In genomic region chr13:41339653-41340351, GRCm38 (mm10) we compare ENCODE assay signal across 8 mouse cellular contexts.
DNase-seq lines count a peak whose midpoint lies in the region; ATAC-seq lines count a peak whose summit lies in the region.

No protein-coding gene starts in this region.

- 68% methylated on average over 22 of the region's 22 CpGs for WGBS in kidney, embryonic 16.5 days
- 45% methylated on average over 22 of the region's 22 CpGs for WGBS in limb, embryonic 15.5 days
- 66% methylated on average over 22 of the region's 22 CpGs for whole genome bisulfite sequencing in stomach, embryonic 15.5 days

- no peak for ATAC-seq in kidney, embryonic 16.5 days (ENCODE audit: low FRiP score, low TSS enrichment)
- peak; percentile 64 for ATAC-seq in limb, embryonic 15.5 days (ENCODE audit: insufficient number of reproducible peaks, low FRiP score, low TSS enrichment, low read depth)
- ATAC-seq in stomach, embryonic 15.5 days (ENCODE audit: insufficient read depth, low FRiP score, low read depth), result no peak
- ATAC-seq in monocyte, adult 5-6 weeks (replicated peaks; ENCODE audit: insufficient number of reproducible peaks, low FRiP score, low TSS enrichment, poor library complexity, severe bottlenecking), result no peak

- H3K36me3 ChIP-seq in kidney, embryonic 16.5 days (ENCODE audit: insufficient read depth, low read length), result peaks cover 21% of the 10 kb centered on the region; the same call in 1 of the 2 replicates
- peaks cover 17% of the 10 kb centered on the region for H3K36me3 ChIP-seq in limb, embryonic 15.5 days
- H3K36me3 ChIP-seq in stomach, embryonic 15.5 days, result peaks cover 3% of the 10 kb centered on the region; the same call in 1 of the 2 replicates

- no peaks in the 10 kb centered on the region for H3K9me3 ChIP-seq in kidney, embryonic 16.5 days (ENCODE audit: low read length)
- H3K9me3 ChIP-seq in limb, embryonic 15.5 days, result no peaks in the 10 kb centered on the region
- H3K9me3 ChIP-seq in stomach, embryonic 15.5 days, result no peaks in the 10 kb centered on the region

- peaks cover 51% of the 10 kb centered on the region for H3K4me1 ChIP-seq in brown adipose tissue, adult 24 weeks (ENCODE audit: control insufficient read depth, insufficient read depth, insufficient read length, low read length)
- H3K4me1 ChIP-seq in kidney, embryonic 16.5 days (ENCODE audit: insufficient read depth, low read length), result peaks cover 63% of the 10 kb centered on the region
- H3K4me1 ChIP-seq in limb, embryonic 15.5 days, result peaks cover 32% of the 10 kb centered on the region
- peaks cover 12% of the 10 kb centered on the region for H3K4me1 ChIP-seq in stomach, embryonic 15.5 days

- DNase-seq in adrenal gland, postnatal 10 days, result peak; percentile 33
- DNase-seq in adrenal gland, postnatal 25 days, result no peak
- peak; percentile 63 to 72 for DNase-seq in heart, adult 9 months (ENCODE audit: low spot score in 2 of 2)

- H3K9ac ChIP-seq in kidney, embryonic 16.5 days (replicated peaks; ENCODE audit: low read length), result no peak overlapping the region
- H3K9ac ChIP-seq in limb, embryonic 15.5 days, result no peak overlapping the region
- H3K9ac ChIP-seq in stomach, embryonic 15.5 days, result no peak overlapping the region

- no peak overlapping the region for H3K4me2 ChIP-seq in kidney, embryonic 16.5 days (replicated peaks; ENCODE audit: low read depth, low read length)
- peak overlapping the region; percentile 19; the same call in 1 of the 2 replicates for H3K4me2 ChIP-seq in limb, embryonic 15.5 days
- peak overlapping the region; percentile 8; the same call in 1 of the 2 replicates for H3K4me2 ChIP-seq in stomach, embryonic 15.5 days

- peak overlapping the region; percentile 72 for H3K27ac ChIP-seq in brown adipose tissue, adult 24 weeks (replicated peaks; ENCODE audit: low read depth, low read length)
- peak overlapping the region; percentile 67 for H3K27ac ChIP-seq in kidney, embryonic 16.5 days (ENCODE audit: low read length)
- peak overlapping the region; percentile 75 for H3K27ac ChIP-seq in limb, embryonic 15.5 days
- peak overlapping the region; percentile 67 for H3K27ac ChIP-seq in stomach, embryonic 15.5 days

- no peak overlapping the region for H3K4me3 ChIP-seq in brown adipose tissue, adult 24 weeks (ENCODE audit: insufficient read depth, low read depth, low read length)
- no peak overlapping the region for H3K4me3 ChIP-seq in kidney, embryonic 16.5 days (ENCODE audit: low read length)
- H3K4me3 ChIP-seq in limb, embryonic 15.5 days, result no peak overlapping the region
- no peak overlapping the region for H3K4me3 ChIP-seq in stomach, embryonic 15.5 days (replicated peaks)

- H3K27me3 ChIP-seq in kidney, embryonic 16.5 days (ENCODE audit: insufficient read depth, low read length), result no peaks in the 10 kb centered on the region
- H3K27me3 ChIP-seq in limb, embryonic 15.5 days, result no peaks in the 10 kb centered on the region
- no peaks in the 10 kb centered on the region for H3K27me3 ChIP-seq in stomach, embryonic 15.5 days (replicated peaks)
